Mouse (Mus musculus) stomach, embryonic 14.5 days (tissue): ENCODE measurements around the gene ccdc198. TPM values are rescaled to one million over a fixed set of nuclear protein-coding genes. Genes with fewer than 3 reads are reported as not detected.

Source experiments
- ATAC-seq: fragments of 200-750 bp; cut with Nextera tagmentation; 2 replicates; pipeline ENCODE4 v1.8.0; 2017; ENCODE audit warnings: low read depth, moderate TSS enrichment; ENCODE audit not compliant: insufficient number of reproducible peaks, insufficient read depth, low FRiP score
- H3K27ac ChIP-seq: fragments of 300-500 bp; sonication (generic); 2 replicates; pipeline ENCODE4 v1.5.1; 2014; ENCODE audit warnings: mild to moderate bottlenecking, low read length, moderate library complexity, mixed read lengths
- H3K27me3 ChIP-seq: fragments of 300-500 bp; sonication (generic); 2 replicates; pipeline ENCODE4 v1.6.1; 2014; ENCODE audit warnings: low read length, control low read depth, mixed read lengths; ENCODE audit not compliant: control insufficient read depth, insufficient read depth
- H3K36me3 ChIP-seq: fragments of 300-500 bp; sonication (generic); 2 replicates; pipeline ENCODE4 v1.6.1; 2014; ENCODE audit warnings: mild to moderate bottlenecking, control low read depth, low read length, moderate library complexity, mixed read lengths; ENCODE audit not compliant: control insufficient read depth, insufficient read depth
- H3K4me1 ChIP-seq: fragments of 300-500 bp; sonication (generic); 2 replicates; pipeline ENCODE4 v1.6.1; 2014; ENCODE audit warnings: low read length, control low read depth, mixed read lengths; ENCODE audit not compliant: control insufficient read depth, insufficient read depth
- H3K4me2 ChIP-seq: fragments of 300-500 bp; sonication (generic); replicated peaks from 2 replicates; pipeline ENCODE4 v1.6.1; 2014; ENCODE audit warnings: low read depth, low read length, control low read depth
- H3K4me3 ChIP-seq: fragments of 300-500 bp; sonication (generic); 2 replicates; pipeline ENCODE4 v1.5.1; 2014; ENCODE audit warnings: low read depth, low read length, control low read depth
- H3K9ac ChIP-seq: fragments of 300-500 bp; sonication (generic); replicated peaks from 2 replicates; pipeline ENCODE4 v1.6.1; 2014; ENCODE audit warnings: low read depth, mild to moderate bottlenecking, control low read depth, low read length, moderate library complexity, mixed read lengths
- H3K9me3 ChIP-seq: fragments of 300-500 bp; sonication (generic); 2 replicates; pipeline ENCODE4 v1.6.1; 2016; ENCODE audit warnings: low read depth, low read length, control low read depth; ENCODE audit not compliant: control insufficient read depth
- WGBS: fragments of 180-500 bp; shearing (Covaris S2); extraction: QIAGEN DNeasy Blood & Tissue Kit; methylation state at CpG from one replicate; pipeline ENCODE4 v1.1.7; 2014; 5-methylcytosine and 5-hydroxymethylcytosine counted together
- polyA plus RNA-seq: library from polyadenylated mRNA; unstranded; fragments of >200 nt; fragmentation: Nextera tagmentation; extraction: Ambion mirVana; gene quantifications from 2 replicates; pipeline ENCODE4 v1.2.1, GENCODE M21; 2014

Gene ccdc198
- polyA plus RNA-seq, 1 experiment from 2014 or later = 10.0 TPM

DNA sequence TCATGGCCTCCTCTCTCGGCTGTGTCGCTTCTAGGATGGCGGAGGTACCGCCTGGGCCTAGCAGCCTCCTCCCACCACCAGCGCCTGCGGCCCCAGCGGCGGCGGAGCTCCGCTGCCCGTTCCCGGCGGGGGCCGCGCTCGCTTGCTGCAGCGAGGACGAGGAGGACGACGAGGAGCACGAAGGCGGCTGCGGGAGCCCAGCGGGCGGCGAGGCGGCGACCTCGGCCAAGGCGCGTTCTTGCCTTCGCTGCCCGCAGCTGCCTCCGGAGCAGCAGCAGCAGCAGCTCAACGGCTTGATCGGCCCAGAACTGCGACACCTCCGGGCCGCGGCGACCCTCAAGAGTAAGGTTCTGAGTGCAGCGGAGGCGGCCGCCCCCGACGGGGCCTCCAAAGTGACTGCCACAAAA, 72.7 kb downstream of the ccdc198 start:
- H3K36me3 ChIP-seq = peaks cover 5% of the 10 kb centered on the region; the same call in 1 of the 2 replicates
- peak overlapping the region; percentile 85 for H3K9ac ChIP-seq
- no peaks in the 10 kb centered on the region for H3K9me3 ChIP-seq
- no peaks in the 10 kb centered on the region for H3K27me3 ChIP-seq
- peak overlapping the region; percentile 84 for H3K27ac ChIP-seq
- peak overlapping the region; percentile 83 for H3K4me2 ChIP-seq
- peak; percentile 69 for ATAC-seq
- H3K4me3 ChIP-seq = peak overlapping the region; percentile 95
- WGBS = under 1% methylated on average over 40 of the region's 46 CpGs
- peaks cover 19% of the 10 kb centered on the region for H3K4me1 ChIP-seq

DNA sequence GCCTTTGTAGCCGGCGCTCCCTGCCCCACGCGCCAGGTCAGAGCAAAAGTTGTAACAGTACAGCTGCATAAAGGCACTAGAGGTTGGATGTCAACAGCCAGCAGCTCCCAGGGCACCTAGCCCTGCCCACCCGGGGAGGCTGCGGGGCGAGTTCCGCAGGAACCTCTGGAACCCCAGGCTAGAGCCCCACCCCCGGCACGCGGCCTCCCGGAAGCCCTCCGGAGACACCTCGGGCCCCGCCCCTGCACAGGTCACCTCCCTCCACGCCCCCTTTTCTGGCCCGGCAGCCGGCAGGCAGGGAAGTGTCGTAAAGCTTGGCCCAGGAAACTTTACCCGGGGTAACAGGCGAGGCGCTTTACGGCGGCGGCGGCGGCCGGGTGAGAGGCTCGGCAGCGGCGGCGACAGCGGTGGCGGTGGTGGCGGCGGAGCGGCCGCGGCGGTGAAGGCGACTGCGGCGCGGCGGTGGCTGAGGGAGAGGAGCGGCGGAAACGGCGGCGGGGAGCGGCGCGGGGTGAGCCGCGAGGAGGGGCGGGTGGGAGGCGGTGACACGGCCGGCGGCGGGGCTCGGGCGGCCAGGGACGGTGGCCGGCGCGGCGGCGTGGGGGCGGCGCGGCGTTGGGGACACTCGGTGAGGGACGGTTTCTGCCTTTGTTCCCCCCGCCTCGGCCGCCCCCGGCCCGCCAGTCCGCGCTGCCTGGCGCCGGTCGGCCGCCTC, 73.2 kb downstream of the ccdc198 start, which contains the start of gene Naa30:
Gene Naa30, plus strand, starts transcription at position 360 of the 715 bp plus-strand sequence.
- H3K9ac ChIP-seq = peak within 1 kb of the TSS; percentile 85
- ATAC-seq = peak; percentile 95
- H3K9me3 ChIP-seq = no peaks in the 10 kb centered on the region
- peak within 1 kb of the TSS; percentile 95 for H3K4me3 ChIP-seq
- H3K4me1 ChIP-seq = peaks cover 19% of the 10 kb centered on the region
- peak within 1 kb of the TSS; percentile 84 for H3K27ac ChIP-seq
- no peaks in the 10 kb centered on the region for H3K27me3 ChIP-seq
- peak within 1 kb of the TSS; percentile 83 for H3K4me2 ChIP-seq
- H3K36me3 ChIP-seq = peaks cover 5% of the 10 kb centered on the region; the same call in 1 of the 2 replicates
- under 1% methylated on average over 61 of the region's 86 CpGs for WGBS

DNA sequence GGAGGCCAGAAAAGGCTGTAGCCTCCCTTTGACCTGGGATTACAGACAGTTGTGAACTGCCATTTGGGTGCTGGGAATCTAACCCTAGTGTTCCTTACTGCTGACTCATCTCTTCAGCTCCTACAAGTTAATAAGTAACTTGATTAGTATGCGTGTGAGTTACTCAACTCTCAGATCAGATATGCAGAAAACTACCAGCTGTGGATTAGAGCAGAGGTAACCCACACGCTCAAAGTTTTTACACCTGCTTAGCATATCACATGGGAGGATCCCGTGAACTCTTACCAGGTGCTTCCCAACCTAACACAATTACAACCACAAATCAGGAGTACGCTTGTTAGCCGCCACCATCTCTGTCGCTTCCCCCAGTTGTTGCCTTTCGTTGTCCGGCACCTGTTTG, 74.0 kb downstream of the ccdc198 start:
- peak overlapping the region; percentile 95 for H3K4me3 ChIP-seq
- H3K36me3 ChIP-seq = peaks cover 5% of the 10 kb centered on the region; the same call in 1 of the 2 replicates
- 16% methylated on average over 8 of the region's 8 CpGs for WGBS
- H3K4me2 ChIP-seq = peak overlapping the region; percentile 69
- peak overlapping the region; percentile 85; the same call in 1 of the 2 replicates for H3K9ac ChIP-seq
- no peaks in the 10 kb centered on the region for H3K9me3 ChIP-seq
- H3K27me3 ChIP-seq = no peaks in the 10 kb centered on the region
- peak overlapping the region; percentile 63 for H3K27ac ChIP-seq
- peaks cover 19% of the 10 kb centered on the region for H3K4me1 ChIP-seq
- peak; percentile 31; the same call in 1 of the 2 replicates for ATAC-seq

Other genes with a start within 250 kb of the ccdc198 start
- 26.6 and 29.1 TPM in 2 replicates for gene Ap5m1, start 179.4 kb downstream of the ccdc198 start, polyA plus RNA-seq
- 48.2 and 51.5 TPM in 2 replicates for gene Exoc5, start 178.8 kb downstream of the ccdc198 start, polyA plus RNA-seq
- gene Naa30, start 73.2 kb downstream of the ccdc198 start, polyA plus RNA-seq = 12.9 and 14.9 TPM in 2 replicates